ENCODE assay signal across 16 mouse cellular contexts in genomic region chr9:5311435-5311834, GRCm38 (mm10). TPM values are rescaled to one million over a fixed set of nuclear protein-coding genes. Genes with fewer than 3 reads are reported as not detected.
DNase-seq lines count a peak whose midpoint lies in the region; ATAC-seq lines count a peak whose summit lies in the region.
"Had no signal": no experiment of that assay in that cellular context is flagged by ENCODE, and none has a peak within 500 bp of the region (broad histone marks: within the 10 kb centered on the region; RNA-seq: fewer than 3 reads in every experiment).

No protein-coding gene starts in this region.

- no peaks in the 10 kb centered on the region for H3K9me3 ChIP-seq in heart, embryonic 10.5 days
- no peaks in the 10 kb centered on the region for H3K9me3 ChIP-seq in forebrain, embryonic 14.5 days (replicated peaks; ENCODE audit: control insufficient read depth, low read length)
- H3K9me3 ChIP-seq: embryonic facial prominence, embryonic 12.5 days; liver, embryonic 15.5 days; neural tube, embryonic 15.5 days had no signal

- H3K4me1 ChIP-seq in heart, embryonic 10.5 days: no peaks in the 10 kb centered on the region
- no peaks in the 10 kb centered on the region for H3K4me1 ChIP-seq in forebrain, embryonic 14.5 days (ENCODE audit: control insufficient read depth, insufficient read depth, low read length)
- H3K4me1 ChIP-seq: embryonic facial prominence, embryonic 12.5 days; liver, embryonic 15.5 days; neural tube, embryonic 15.5 days had no signal

- peak; percentile 32 for DNase-seq in heart, adult 8-10 months (ENCODE audit: low spot score)
- no peak for DNase-seq in heart, embryonic 10.5 days (ENCODE audit: low spot score)
- peak; percentile 8 for DNase-seq in 416B (ENCODE audit: low read depth)
- DNase-seq in Muller cell, postnatal 12 days (ENCODE audit: inconsistent ontology term): peak; percentile 31
- peak; percentile 14 to 31 for DNase-seq in natural killer cell, adult 2 months (ENCODE audit: low spot score in 2 of 2)
- no peak for DNase-seq in ovary, adult 18-20 months (ENCODE audit: low spot score)
- no peak for DNase-seq in forebrain, embryonic 14.5 days (ENCODE audit: low spot score)
- DNase-seq: cerebellum, adult 11 months; heart, postnatal 14 days; kidney, postnatal 4 days; lung, postnatal 10 days had no signal

- no peak for ATAC-seq in forebrain, embryonic 14.5 days

- no peak overlapping the region for H3K4me3 ChIP-seq in heart, embryonic 10.5 days
- H3K4me3 ChIP-seq in forebrain, embryonic 14.5 days (ENCODE audit: low read depth, low read length): no peak overlapping the region
- H3K4me3 ChIP-seq: embryonic facial prominence, embryonic 12.5 days; liver, embryonic 15.5 days; neural tube, embryonic 15.5 days had no signal

- H3K9ac ChIP-seq in forebrain, embryonic 14.5 days (ENCODE audit: low read length): no peak overlapping the region
- H3K9ac ChIP-seq: embryonic facial prominence, embryonic 12.5 days; liver, embryonic 15.5 days; neural tube, embryonic 15.5 days had no signal

- no peak overlapping the region for H3K27ac ChIP-seq in heart, embryonic 10.5 days
- no peak overlapping the region for H3K27ac ChIP-seq in forebrain, embryonic 14.5 days (ENCODE audit: low read depth, low read length)
- H3K27ac ChIP-seq: embryonic facial prominence, embryonic 12.5 days; liver, embryonic 15.5 days; neural tube, embryonic 15.5 days had no signal

- no peaks in the 10 kb centered on the region for H3K27me3 ChIP-seq in heart, embryonic 10.5 days (ENCODE audit: insufficient read depth, poor library complexity, severe bottlenecking)
- H3K27me3 ChIP-seq in forebrain, embryonic 14.5 days (replicated peaks; ENCODE audit: control insufficient read depth, insufficient read depth, low read length): no peaks in the 10 kb centered on the region
- H3K27me3 ChIP-seq: embryonic facial prominence, embryonic 12.5 days; liver, embryonic 15.5 days; neural tube, embryonic 15.5 days had no signal

- no peak overlapping the region for H3K4me2 ChIP-seq in forebrain, embryonic 14.5 days (ENCODE audit: low read length)
- H3K4me2 ChIP-seq: embryonic facial prominence, embryonic 12.5 days; heart, embryonic 11.5 days; liver, embryonic 15.5 days; midbrain, embryonic 11.5 days; neural tube, embryonic 15.5 days had no signal

- H3K36me3 ChIP-seq in heart, embryonic 10.5 days: no peaks in the 10 kb centered on the region
- no peaks in the 10 kb centered on the region for H3K36me3 ChIP-seq in forebrain, embryonic 14.5 days (ENCODE audit: control insufficient read depth, insufficient read depth, low read length)
- H3K36me3 ChIP-seq: embryonic facial prominence, embryonic 12.5 days; liver, embryonic 15.5 days; neural tube, embryonic 15.5 days had no signal

- WGBS in heart, embryonic 10.5 days: 71% methylated on average over 4 of the region's 4 CpGs
- WGBS in forebrain, embryonic 14.5 days: 75% methylated on average over 4 of the region's 4 CpGs

RNA-seq across cellular contexts. Expression of gene Casp4, which starts 2.8 kb away (rescaled TPM):
- 1 to 10 TPM; 2.7 to 4.2 (median 3.6) TPM for total RNA-seq in heart, adult 8-10 months (2022)
- polyA plus RNA-seq in heart, embryonic 10.5 days (2016; fragmentation: Nextera tagmentation; extraction: Ambion mirVana): 0.15 and 0.34 TPM in 2 replicates
- 0.25 and 0.38 TPM in 2 replicates for polyA plus RNA-seq in forebrain, embryonic 14.5 days (2014; fragmentation: Nextera tagmentation; extraction: Ambion mirVana)

RNA-seq across cellular contexts. Expression of gene Casp1, which starts 13.1 kb away (rescaled TPM):
- 1 to 10 TPM; 1.0 to 2.6 (median 1.6) TPM for total RNA-seq in heart, adult 8-10 months (2022)
- 0.18 and 0.36 TPM in 2 replicates for polyA plus RNA-seq in heart, embryonic 10.5 days (2016; fragmentation: Nextera tagmentation; extraction: Ambion mirVana)
- polyA plus RNA-seq in forebrain, embryonic 14.5 days (2014; fragmentation: Nextera tagmentation; extraction: Ambion mirVana): 1.1 and 1.3 TPM in 2 replicates

RNA-seq across cellular contexts. Expression of gene Casp12, which starts 33.8 kb away (rescaled TPM):
- 1 to 10 TPM; 4.6 to 8.1 (median 6.1) TPM for total RNA-seq in heart, adult 8-10 months (2022)
- polyA plus RNA-seq in heart, embryonic 10.5 days (2016; fragmentation: Nextera tagmentation; extraction: Ambion mirVana): 0.60 TPM in 1 of 2 replicates, not detected in the other
- 0.38 and 0.51 TPM in 2 replicates for polyA plus RNA-seq in forebrain, embryonic 14.5 days (2014; fragmentation: Nextera tagmentation; extraction: Ambion mirVana)

Comparison
In these comparisons a context has a peak if more than half of its experiments do, and no peak if none do; other contexts are left out.
1. DNase-seq: peak in heart, adult 8-10 months (single experiment), 416B (single experiment), Muller cell, postnatal 12 days (single experiment) and natural killer cell, adult 2 months (2 of 2); none in heart, embryonic 10.5 days (single experiment), ovary, adult 18-20 months (single experiment) and forebrain, embryonic 14.5 days (single experiment).